Mouse (Mus musculus): Measurements from ENCODE around the gene Scamp4.
A peak's percentile ranks its signal among the peaks of the same experiment; 100 is the strongest.

The Scamp4 gene

DNA sequence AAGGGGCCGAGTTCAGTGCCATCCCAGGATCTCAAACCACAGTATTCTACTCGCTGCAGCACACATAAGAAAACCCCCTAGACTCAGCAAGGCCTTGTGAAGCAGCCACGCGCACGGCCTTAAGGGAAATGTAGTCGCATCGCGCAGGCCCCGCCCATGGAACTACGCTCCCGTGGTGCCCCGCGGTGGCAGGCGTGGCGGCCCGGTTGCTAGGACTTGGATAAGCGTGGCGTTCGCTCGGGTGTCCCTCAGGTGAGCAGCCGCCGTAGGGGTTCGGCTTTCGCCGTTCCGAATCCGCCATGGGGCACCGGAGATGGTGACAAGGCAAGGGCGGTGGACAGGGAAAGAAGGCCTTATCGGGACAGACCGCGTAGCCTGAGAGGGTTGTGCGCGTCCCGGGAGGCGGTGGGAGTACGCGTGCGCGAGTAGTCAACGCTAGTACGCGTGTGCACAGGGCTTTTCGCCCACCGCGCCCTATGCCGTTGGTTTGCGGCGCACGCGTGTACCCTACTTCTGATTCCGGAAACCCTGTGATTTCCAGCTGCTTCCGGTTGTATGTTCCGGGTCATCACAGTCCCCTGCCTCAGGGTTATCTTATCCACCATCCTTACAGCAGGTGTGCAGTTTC lies at the start of gene Scamp4, which contains the start of gene Adat3:
TSS of gene Scamp4 (plus strand) at position 175 of the 628 bp plus-strand sequence.
TSS of gene Adat3 (plus strand) at position 183 of the 628 bp plus-strand sequence.
- DNase-seq: peak; percentile 98

DNA sequence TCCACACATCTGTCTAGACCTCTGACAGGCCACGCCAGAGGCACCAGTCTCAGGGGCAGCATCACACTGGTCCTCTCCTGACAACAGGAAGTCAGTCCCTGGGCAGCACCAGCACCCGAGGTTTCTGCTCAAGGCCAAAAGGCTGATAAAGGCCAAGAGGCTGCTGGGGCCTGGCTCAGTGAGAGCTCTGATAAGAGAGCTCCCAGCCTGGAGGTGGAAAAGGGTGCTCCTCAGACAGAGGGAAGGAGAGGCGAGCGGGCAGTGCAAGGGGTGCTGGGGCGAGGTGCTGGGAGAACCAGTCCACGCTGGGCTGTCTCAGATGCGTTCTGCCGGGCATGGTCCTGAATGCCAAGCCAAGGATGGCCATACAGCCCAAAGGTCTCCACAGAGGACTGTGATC lies 49.1 kb upstream of the Scamp4 start:
- DNase-seq: no peak

DNA sequence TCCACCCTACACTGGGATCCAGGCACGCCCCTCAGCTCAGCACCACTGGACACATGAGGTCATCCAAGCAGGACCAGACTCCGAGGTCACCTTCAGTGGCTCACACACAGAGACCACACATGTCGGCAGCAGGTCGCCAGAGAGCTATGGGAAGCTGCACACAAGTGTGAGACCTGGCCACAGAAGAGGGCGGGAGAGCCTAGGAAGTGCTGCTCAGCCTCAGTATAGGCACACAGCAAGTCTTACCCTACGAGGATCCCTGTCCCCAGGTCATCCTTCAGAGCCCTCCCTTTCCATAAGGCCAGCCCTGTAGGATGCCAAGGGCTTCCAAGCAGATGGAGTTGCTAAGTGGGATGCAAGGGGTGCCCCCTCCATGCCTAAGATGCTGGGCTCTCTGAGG lies 48.7 kb upstream of the Scamp4 start:
- DNase-seq: no peak

DNA sequence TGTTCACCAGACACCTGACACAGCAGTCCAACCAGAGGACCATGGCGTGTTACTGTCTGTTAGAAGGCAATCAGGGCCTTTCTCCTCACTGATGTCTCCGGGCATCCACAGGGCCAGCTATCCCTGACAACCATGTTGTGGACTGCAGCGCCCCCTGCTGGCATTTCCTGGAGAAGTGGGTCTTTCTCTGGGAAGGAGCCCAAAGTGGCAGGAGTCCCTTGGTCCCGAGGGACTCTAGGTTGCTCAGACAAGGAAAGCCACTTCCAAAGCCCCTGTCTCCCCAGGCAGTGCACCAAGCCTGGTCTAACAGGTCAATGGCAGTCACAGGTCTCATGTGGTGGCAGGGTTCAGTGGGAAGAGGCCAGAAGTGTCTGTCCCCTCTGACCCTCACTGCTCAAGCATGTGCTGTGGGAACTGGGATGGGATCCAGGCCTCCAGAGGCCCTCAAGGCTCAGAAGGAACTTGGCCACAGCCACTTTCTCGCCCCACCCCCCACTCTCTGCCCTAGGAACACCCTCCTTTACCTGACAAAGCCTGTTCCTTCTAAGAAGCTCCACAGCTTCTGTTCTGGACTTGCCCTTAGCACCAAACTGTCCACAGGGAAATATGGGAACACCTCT lies 45.2 kb upstream of the Scamp4 start:
- DNase-seq: peak; percentile 89

DNA sequence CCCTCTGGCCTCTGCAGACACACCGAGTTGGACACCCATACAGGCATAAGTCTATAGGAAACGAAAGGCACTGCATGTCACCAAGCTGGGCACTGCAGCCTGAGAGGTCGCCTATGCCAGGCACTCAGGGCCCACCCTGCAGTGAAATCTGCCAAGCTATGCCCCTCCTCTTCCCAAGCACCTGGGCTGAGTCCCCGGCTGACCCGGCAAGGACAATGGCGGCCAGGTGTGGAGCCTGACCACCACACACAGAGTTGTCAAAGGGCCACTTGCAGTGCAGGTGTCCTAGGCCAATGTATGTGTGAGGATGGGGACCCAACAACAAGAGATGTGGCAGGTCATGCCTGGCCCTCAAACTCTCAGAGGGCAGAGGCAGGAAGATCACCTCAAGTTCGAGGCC lies 43.2 kb upstream of the Scamp4 start:
- DNase-seq: no peak

DNA sequence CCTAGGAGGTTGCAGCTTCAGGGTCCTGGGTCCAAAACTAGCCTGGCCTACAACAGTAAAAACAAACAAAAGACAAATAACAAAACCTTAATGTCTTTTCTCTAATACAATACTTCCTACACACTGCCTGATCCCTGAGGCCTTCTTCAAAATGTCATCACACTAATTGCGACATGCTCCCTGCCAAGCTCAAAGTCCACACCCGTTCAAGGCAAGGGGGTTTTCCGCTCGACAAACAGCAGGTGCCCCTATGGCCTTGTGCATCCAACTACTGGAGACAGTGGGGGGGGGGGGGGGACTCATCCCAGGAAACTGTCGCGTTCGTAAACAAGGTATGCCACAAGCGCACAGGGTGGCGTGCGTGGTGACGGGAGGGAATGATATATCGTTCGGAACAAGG lies 42.1 kb upstream of the Scamp4 start:
- no peak for DNase-seq

DNA sequence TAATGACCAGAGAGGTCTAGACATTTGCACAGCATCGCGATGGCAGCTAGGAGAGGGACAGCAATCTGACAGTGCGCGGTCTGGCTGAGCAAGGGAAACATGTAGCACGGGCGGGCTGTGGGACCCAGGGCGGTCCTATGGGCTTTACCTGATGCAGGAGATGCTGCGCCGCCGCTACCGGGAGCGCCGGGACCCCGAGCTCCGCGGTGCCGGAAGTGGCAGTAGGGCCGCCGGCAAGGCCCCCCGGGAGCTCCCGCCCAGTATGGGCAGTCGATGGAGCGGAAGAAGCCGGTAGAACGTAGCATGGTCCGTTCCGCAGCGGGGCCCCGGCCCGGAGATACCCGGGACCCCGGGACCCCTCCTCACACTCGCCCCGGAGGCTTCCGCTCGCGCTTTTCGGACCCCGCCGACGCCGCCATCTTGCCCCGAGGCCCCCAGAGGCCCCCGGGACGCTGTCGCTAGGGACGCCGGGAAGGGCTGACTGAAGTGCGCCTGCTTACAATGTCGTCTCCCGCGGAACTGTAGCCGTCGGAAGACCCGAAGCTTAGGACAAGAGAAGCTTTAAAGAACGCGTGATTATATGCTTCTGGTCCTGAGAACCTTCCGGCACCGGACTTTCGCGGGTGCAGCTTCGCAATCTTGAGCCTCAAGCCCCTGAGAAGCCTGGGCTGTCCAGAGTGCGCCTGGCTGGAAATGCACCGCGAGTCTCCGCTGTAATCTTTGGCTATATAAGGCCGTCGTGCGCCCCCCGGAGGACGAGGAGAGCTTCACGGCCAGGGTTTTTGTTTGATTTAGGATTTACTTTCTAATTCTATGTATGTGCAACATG lies 41.3 kb upstream of the Scamp4 start, which contains the start of gene Rexo1:
TSS of gene Rexo1 (minus strand) at position 445 of the 829 bp plus-strand sequence.
- DNase-seq: peak; percentile 97

DNA sequence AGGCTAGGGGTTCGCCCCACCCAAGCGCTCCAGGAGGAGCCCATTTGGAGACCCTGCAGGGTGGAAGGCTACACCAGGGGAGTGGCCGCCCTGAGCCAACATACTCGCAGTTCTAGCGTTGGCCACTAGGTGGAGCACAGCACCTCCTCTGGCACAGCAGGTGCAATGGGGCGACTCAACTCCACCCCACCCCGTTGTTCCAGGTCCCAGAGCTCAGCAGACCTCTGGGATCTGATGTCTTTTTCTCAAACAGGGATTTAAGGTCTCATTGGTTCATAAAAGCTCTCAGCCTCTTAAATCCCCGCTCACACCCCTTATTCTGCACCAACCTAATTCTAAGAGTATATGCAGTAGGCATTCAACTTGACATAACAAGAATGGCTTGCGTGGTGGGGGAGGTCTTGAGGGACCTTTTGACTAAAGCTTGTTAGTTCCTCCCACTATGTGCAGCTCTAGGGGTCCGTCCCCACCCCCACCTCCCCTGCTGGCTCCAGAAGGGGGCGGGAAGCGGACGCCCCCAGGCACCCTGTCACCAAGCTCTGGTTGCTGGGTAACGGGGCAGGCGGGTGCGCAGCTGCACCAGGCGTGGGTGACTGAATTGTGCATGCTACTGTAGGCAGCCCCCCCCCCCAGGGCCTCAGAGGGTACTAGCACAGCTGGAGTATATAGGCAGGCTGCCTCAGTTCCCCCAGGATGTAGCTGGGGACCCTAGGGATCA lies 36.1 kb upstream of the Scamp4 start:
- peak; percentile 89 for DNase-seq

DNA sequence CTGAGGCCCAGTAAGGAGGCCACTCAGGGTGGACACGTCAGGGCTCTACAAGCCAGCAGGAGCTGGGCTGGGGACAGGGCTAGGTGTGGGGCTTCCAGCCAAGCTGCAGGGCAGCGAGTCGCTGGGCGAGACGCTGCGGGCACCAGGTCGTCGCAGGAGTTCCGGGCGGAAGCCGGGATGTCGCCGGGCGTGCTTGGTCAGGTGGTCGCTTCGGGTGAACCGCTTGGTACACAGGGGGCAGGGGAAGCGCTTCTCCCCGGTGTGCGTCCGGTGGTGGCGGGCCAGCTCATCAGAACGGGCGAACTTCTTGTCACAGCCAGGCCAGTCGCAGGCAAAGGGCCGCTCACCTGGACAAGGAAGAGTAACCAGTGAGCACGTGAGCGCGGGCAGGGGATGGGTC lies 33.8 kb upstream of the Scamp4 start:
- no peak for DNase-seq

DNA sequence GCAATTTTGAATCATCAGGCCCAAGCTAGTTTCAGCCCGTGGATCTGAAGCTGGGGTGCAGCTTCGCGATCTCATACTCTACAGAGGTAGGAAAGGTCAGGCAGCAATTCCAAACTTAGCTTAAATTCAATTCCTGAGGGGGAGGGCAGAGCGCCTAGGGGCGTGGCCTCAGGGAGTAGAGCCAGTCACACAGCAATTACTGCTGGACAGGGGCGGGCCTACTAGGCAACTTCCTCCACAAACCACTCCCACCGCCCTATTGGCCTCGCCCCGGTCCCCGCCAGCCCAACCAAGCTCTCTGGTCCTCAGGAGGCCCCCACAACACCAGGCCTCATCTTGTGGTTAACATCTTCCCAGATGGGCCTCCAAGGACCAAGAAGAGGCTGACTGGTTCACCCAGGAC lies 33.0 kb upstream of the Scamp4 start:
- DNase-seq: peak; percentile 64

DNA sequence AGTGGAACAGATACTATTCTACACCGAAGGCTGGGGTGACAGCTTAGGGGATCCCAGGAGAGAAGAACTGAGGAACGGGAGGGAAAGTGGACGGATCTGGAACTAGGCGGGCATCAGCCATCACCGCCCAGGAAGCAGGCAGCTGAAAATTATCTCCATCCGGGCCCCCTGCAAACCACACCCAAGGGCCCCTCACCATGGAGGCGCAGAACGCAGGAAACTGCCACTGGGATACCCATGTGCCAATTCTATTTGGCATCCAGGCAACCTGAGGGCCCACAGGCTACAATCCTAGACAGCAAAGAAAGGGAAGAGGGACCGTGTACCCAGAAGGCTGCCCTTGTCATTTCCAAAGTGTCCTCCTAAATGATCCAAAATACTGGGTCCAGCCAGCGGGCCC lies 32.3 kb upstream of the Scamp4 start:
- DNase-seq: no peak

DNA sequence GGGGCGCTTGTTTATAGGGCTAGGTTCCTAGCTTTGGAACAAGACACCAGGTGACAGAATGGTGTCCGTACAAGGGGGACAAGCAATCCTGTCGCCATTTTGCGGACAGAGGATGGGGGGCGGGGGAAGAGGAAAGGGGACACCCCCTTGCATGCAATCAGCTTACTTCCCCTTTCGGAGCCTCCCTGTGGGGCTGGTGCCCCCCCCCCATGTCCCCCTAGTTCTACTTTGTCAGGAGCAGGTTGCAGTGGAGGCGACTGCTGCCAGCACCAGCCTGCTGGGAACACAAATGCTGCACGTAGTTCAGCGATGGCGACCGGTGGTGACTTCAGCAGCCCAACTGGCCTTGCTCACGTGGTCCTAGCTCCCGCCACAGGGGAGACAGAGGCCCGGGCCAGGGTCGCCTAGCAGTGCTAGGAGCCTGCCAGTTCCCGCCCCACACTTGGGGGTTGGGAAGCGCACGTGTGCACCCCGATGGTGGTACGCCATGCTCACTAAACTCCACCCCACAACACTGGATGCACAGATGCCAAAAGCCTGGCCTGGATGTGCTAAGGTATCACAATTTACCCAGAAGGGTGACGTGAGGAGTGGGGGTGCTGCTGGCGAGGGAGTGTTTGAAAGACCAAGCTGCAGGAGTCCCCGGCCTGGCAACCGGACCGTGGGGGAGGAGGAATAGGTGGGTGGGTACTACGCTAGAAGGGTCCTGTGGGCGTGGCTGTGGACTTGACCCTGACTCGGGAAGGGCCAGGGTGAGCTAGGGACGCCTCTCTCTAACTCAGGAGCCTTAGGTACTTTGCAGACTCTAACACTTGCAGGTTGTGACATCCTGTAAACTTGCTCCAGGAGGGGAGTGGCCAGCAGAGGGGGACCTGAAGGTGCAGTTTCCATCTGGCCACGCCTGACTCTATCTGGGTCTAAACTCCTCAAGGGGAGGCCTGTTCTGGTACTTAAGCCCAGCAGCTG lies 31.5 kb upstream of the Scamp4 start:
- no peak for DNase-seq

DNA sequence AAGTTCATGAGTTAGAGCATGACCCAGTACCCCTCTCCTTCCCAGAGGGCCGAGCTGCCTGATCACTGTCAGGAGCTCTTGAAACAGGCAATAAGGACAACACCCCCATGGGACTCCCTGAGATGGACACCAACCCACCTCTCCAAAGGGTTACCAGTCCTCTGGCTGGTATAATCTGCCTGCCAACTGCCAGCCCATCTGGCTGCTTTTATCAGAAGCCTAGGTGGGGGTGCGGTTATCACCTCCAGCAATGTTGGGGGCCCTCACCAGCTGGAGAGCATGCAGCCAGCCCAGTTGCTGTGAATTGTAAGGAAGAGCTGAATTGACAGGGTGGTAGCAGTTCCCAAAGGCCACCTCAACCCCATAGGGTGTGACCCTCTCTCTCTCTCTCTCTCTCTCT lies 30.2 kb upstream of the Scamp4 start:
- no peak for DNase-seq

DNA sequence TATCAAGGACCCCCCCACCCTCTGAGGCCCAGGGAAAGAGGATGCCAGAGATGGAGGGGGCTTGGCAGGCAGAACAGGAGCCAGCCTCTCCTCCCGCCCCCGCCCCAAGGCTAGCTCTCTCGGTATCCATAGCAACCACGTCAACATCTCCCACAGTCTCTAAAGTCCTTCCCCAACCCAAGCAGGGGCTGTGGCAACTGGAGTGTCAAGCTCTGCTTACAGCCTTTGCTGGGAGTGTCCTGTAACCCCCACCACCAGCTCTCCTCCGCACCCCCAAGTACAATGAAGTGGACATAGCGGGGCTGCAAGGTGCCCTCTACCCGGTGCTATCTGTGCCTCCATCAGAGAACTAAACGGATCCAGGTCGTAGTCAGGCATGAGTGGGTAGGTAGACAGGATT lies 28.7 kb upstream of the Scamp4 start:
- DNase-seq: no peak

DNA sequence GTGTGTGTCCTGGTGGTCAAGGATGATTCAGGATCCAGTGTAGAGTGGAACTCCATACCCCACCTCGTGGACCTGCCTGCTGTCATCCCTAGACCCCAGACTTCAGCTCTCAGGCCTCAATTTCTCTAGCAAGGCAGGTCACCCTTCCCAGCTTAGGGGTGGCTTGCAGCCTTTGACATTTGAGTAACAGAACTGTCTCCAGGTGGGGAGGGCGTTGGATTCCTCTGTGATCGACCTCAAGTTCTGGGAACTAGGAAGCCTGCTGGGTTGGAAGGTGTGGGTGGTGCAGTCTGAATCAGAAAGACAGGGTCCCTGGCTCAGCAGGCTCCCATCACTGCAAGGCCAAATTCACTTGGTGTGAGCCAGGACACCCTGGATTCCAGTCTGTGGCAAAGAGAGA lies 27.8 kb upstream of the Scamp4 start:
- no peak for DNase-seq

DNA sequence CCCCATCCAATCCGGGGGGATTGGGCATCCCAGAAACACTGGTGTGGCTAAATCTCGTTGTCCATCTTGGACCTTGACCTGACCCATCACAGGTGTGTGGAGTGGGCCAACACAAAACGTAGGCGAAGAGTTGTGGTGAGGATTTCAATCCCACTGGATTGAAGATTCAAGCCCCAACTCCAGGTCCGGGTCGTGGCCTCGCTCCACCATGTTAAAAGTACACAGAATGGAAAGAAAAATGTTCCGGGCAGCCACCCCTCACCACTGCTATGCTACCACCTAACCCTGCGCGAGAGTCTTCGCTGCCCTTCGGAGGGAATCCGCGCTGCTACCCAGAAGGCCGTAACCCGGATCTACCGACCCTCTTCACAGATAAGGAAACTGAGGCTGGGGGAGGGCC lies 26.7 kb upstream of the Scamp4 start:
- DNase-seq: no peak

DNA sequence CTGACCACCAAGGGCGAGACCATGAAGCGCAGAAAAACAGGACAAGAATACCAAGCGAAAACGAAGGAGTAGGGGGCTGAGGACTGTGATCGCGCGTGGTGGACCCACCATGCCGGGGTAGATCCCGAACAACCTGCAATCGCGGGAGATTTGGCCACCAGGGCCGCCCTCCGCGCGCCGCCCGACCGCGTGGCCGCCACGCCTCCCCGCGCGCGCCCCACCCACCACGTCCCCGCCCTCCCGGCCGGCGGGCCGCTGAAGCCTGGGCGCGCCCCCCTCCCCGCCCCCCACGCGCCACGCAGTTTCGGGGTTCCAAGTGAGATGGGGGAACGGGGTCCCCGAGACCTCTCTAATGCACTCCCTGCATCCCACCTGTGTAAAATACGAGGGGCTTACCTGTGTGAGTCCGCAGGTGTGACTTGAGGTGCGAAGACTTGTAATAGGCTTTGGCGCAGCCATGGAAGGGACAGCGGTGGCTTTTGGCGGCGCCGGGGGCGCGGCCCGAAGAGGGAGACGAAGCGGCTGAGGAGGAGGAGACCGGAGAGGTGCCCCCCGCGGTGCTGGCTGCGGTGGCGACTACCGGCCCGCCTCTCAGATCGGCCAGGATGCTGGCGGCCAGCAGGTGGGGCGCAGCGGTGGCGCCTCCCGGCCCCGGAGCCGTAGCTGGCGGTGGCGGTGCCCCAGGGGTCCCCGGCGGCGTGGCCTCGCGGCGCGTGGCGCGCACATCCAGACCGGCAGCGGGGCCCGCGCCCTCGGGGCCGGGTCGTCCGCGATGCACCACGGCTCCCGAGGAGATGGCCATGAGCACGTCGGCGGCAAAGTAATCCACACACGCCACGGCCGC lies 26.1 kb upstream of the Scamp4 start:
- peak; percentile 66 for DNase-seq

DNA sequence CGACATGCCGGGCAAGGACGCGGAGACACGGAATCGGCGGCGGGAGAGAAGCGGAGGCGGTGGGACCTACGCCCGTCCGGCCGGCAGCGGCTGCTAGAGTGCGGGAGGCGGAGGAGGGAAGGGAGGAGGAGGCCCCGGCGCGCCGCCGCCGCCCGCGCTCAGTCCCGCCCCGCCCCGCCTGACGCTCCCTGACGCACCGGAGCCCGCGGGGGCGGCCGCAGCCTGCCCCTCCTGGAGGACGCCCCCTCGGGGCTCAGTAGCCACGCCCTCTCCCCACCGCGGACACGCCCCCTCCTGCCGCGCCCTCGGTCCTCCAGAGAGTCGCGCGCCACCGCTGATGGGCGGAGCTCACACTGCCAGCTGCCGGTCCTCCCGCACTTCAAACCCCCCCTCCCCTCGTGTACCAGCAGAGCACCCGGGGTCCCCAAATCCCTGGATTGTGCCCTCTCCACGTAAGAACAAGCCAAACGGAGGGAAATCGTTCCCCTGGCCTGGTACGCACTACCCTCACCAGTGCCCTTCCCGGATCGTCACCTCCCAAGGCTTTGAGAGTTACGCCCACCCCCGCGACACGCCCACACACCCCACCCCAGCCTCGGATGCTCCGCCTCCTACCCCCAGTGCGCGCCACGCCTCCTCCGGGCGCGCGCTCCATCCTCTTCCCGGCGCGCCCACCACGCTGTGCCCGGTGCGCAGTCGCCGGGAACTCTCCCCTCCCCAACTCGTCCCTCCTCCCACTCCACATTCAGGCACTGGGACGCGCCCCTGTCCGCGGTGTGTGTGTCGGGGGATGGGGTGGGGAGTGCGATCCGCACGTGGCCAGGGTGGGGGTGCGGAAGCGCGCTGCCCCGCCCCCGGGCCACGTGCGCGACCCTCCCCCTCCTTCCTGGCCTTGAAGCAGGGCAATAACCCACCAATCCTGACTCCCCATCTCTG lies 25.2 kb upstream of the Scamp4 start, which contains the start of gene Klf16:
TSS of gene Klf16 (minus strand) at position 127 of the 936 bp plus-strand sequence.
- peak; percentile 99 for DNase-seq

DNA sequence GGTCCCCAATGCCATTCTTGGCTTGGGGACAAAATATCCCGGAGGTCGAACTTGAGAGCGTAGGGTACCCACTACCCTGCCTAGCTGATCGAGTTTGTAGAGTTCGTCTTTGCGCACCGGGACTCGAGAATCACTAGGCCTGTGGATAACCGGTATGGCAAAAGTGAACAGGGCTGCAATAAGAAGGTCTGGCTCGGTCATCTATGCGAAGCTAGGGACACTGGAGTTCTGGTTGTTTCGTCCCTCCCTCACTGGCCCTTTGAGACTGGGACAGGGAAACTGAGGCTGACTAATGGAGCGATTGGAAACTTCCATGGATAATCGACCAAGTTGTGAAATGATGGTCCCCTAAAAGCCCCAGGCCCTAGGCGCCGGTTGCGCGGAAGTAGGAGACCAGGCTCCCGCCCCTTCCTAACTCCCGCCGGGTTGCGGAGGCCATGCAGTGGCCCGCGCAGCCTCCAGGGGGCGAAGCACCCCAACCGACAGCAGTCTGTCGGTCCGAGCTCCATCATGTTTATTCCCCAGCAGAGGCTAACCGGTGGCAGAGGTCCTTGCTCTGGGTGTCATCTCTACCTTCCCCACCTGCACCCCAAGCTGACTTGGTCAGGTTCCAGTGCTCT lies 24.4 kb upstream of the Scamp4 start:
- DNase-seq: peak; percentile 86

Data from kidney, adult 18-20 months (tissue).